Mouse (Mus musculus) cerebellum, adult 9-10 months (tissue): ENCODE data around the gene Ankrd11.

Source experiments
- DNase-seq: peaks from one replicate; pipeline ENCODE4 v3.0.0; 2022

Ankrd11 gene

GRCm38 (mm10) chr8:122960323-122960722 is 81.8 kb downstream of the Ankrd11 start:
- DNase-seq, result no peak

- DNase-seq, result no peak
Measured at GRCm38 (mm10) chr8:122955997-122956396, 86.1 kb downstream of the Ankrd11 start.

GRCm38 (mm10) chr8:122955195-122955594 is 86.9 kb downstream of the Ankrd11 start:
- DNase-seq, result no peak

GRCm38 (mm10) chr8:122954090-122954799 is 87.8 kb downstream of the Ankrd11 start:
- no peak for DNase-seq

- DNase-seq, result no peak
Measured at GRCm38 (mm10) chr8:122953028-122953427, 89.0 kb downstream of the Ankrd11 start.

- DNase-seq, result no peak
Measured at GRCm38 (mm10) chr8:122951456-122951855, 90.6 kb downstream of the Ankrd11 start.

- no peak for DNase-seq
Measured at GRCm38 (mm10) chr8:122949701-122950100, 92.4 kb downstream of the Ankrd11 start.

- DNase-seq, result no peak
Measured at GRCm38 (mm10) chr8:122945775-122946174, 96.3 kb downstream of the Ankrd11 start.

- DNase-seq, result no peak
Measured at GRCm38 (mm10) chr8:122942803-122943713, 99.0 kb downstream of the Ankrd11 start.

GRCm38 (mm10) chr8:122938591-122938990 is 103.5 kb downstream of the Ankrd11 start:
- no peak for DNase-seq

- peak; percentile 72 for DNase-seq
Measured at GRCm38 (mm10) chr8:122938170-122938569, 103.9 kb downstream of the Ankrd11 start.

GRCm38 (mm10) chr8:122937545-122938053 is 104.5 kb downstream of the Ankrd11 start:
- DNase-seq, result peak; percentile 73

GRCm38 (mm10) chr8:122935912-122936311 is 106.2 kb downstream of the Ankrd11 start:
- no peak for DNase-seq

- DNase-seq, result peak; percentile 81
Measured at GRCm38 (mm10) chr8:122935118-122935517, 107.0 kb downstream of the Ankrd11 start.

- no peak for DNase-seq
Measured at GRCm38 (mm10) chr8:122933973-122934372, 108.1 kb downstream of the Ankrd11 start.

- no peak for DNase-seq
Measured at GRCm38 (mm10) chr8:122932561-122932959, 109.5 kb downstream of the Ankrd11 start.

GRCm38 (mm10) chr8:122931834-122932560 is 110.1 kb downstream of the Ankrd11 start:
- DNase-seq, result peak; percentile 72

- no peak for DNase-seq
Measured at GRCm38 (mm10) chr8:122928631-122929224, 113.3 kb downstream of the Ankrd11 start.

GRCm38 (mm10) chr8:122927841-122928240 is 114.2 kb downstream of the Ankrd11 start:
- no peak for DNase-seq

- no peak for DNase-seq
Measured at GRCm38 (mm10) chr8:122926782-122927181, 115.3 kb downstream of the Ankrd11 start.

- no peak for DNase-seq
Measured at GRCm38 (mm10) chr8:122925939-122926722, 115.9 kb downstream of the Ankrd11 start.

GRCm38 (mm10) chr8:122924091-122924490 is 118.0 kb downstream of the Ankrd11 start:
- no peak for DNase-seq
